Mouse (Mus musculus) bone marrow macrophage, adult 2 months (primary cell): Measurements from ENCODE around the gene Oxct2a.

Experiments used
- CTCF ChIP-seq: IDR thresholded peaks from 2 replicates; pipeline ENCODE4 v1.5.1; 2012; ENCODE audit warnings: low read depth, mild to moderate bottlenecking, low read length, moderate library complexity
- POLR2A ChIP-seq: IDR thresholded peaks from 2 replicates; pipeline ENCODE4 v1.6.1; 2012; ENCODE audit warnings: mild to moderate bottlenecking, low read depth, low read length, borderline replicate concordance

GRCm38 (mm10) chr4:123292390-123292789 is 31.0 kb downstream of the Oxct2a start:
- TF ChIP-seq POLR2A = no peak
- TF ChIP-seq CTCF = no peak
